Mouse (Mus musculus): ENCODE results near the gene Mif4gd. TPM values are rescaled to one million over a fixed set of nuclear protein-coding genes. Genes with fewer than 3 reads are reported as not detected.

The Mif4gd gene
- polyA plus RNA-seq (2012; rRNA removed) = 87.1 and 118 TPM in 2 replicates

GRCm38 (mm10) chr11:115612410-115613137 is at the start of gene Mif4gd:
Mif4gd (minus strand) TSS chr11:115612969.

GRCm38 (mm10) chr11:115627705-115628464 is 15.1 kb upstream of the Mif4gd start, which contains the start of gene Slc25a19:
Slc25a19 (minus strand) TSS chr11:115628295.

GRCm38 (mm10) chr11:115603476-115604303 is 9.1 kb downstream of the Mif4gd start, which contains the start of the genes Mrps7 and Gga3:
Mrps7 (plus strand) TSS chr11:115603925.
Gga3 (minus strand) TSS chr11:115604051.

GRCm38 (mm10) chr11:115564064-115564809 is 48.5 kb downstream of the Mif4gd start, which contains the start of gene Nup85:
Nup85 (plus strand) TSS chr11:115564434.

Other genes starting within 250 kb of the Mif4gd start
- 154 and 170 TPM in 2 replicates for gene Hid1, start 245.2 kb downstream of the Mif4gd start, polyA plus RNA-seq (2012; rRNA removed)
- gene Cdr2l, start 231.1 kb downstream of the Mif4gd start, polyA plus RNA-seq (2012; rRNA removed) = 15.9 and 17.5 TPM in 2 replicates
- gene Mrpl58, start 209.2 kb downstream of the Mif4gd start, polyA plus RNA-seq (2012; rRNA removed) = 62.6 and 65.1 TPM in 2 replicates
- gene Atp5h, start 193.0 kb downstream of the Mif4gd start, polyA plus RNA-seq (2012; rRNA removed) = 70.2 and 90.1 TPM in 2 replicates
- gene Kctd2, start 192.8 kb downstream of the Mif4gd start, polyA plus RNA-seq (2012; rRNA removed) = 24.0 and 31.1 TPM in 2 replicates
- gene Trim80, start 172.4 kb downstream of the Mif4gd start, polyA plus RNA-seq (2012; rRNA removed) = 0.38 and 0.44 TPM in 2 replicates
- 96.1 and 135 TPM in 2 replicates for gene Slc16a5, start 150.5 kb downstream of the Mif4gd start, polyA plus RNA-seq (2012; rRNA removed)
- 13.3 and 13.4 TPM in 2 replicates for gene Armc7, start 137.3 kb downstream of the Mif4gd start, polyA plus RNA-seq (2012; rRNA removed)
- 128 and 130 TPM in 2 replicates for gene Nt5c, start 121.1 kb downstream of the Mif4gd start, polyA plus RNA-seq (2012; rRNA removed)
- gene Jpt1, start 98.6 kb downstream of the Mif4gd start, polyA plus RNA-seq (2012; rRNA removed) = 314 and 446 TPM in 2 replicates
- 24.5 and 24.8 TPM in 2 replicates for gene Sumo2, start 76.7 kb downstream of the Mif4gd start, polyA plus RNA-seq (2012; rRNA removed)
- 25.9 and 31.4 TPM in 2 replicates for gene Nup85, start 48.5 kb downstream of the Mif4gd start, polyA plus RNA-seq (2012; rRNA removed)
- 15.9 and 19.3 TPM in 2 replicates for gene Mrps7, start 9.0 kb downstream of the Mif4gd start, polyA plus RNA-seq (2012; rRNA removed)
- gene Gga3, start 8.9 kb downstream of the Mif4gd start, polyA plus RNA-seq (2012; rRNA removed) = 18.0 and 29.5 TPM in 2 replicates
- 29.7 and 37.1 TPM in 2 replicates for gene Slc25a19, start 15.3 kb upstream of the Mif4gd start, polyA plus RNA-seq (2012; rRNA removed)
- 41.4 and 42.7 TPM in 2 replicates for gene Grb2, start 95.6 kb upstream of the Mif4gd start, polyA plus RNA-seq (2012; rRNA removed)
- 156 and 168 TPM in 2 replicates for gene Tmem94, start 152.5 kb upstream of the Mif4gd start, polyA plus RNA-seq (2012; rRNA removed)
- gene Caskin2, start 200.7 kb upstream of the Mif4gd start, polyA plus RNA-seq (2012; rRNA removed) = 85.6 and 103 TPM in 2 replicates
- gene Tsen54, start 201.8 kb upstream of the Mif4gd start, polyA plus RNA-seq (2012; rRNA removed) = 48.2 and 53.0 TPM in 2 replicates
- gene Llgl2, start 211.1 kb upstream of the Mif4gd start, polyA plus RNA-seq (2012; rRNA removed) = 301 and 349 TPM in 2 replicates
- 926 and 1,010 TPM in 2 replicates for gene Myo15b, start 245.4 kb upstream of the Mif4gd start, polyA plus RNA-seq (2012; rRNA removed)